8 mouse cellular contexts compared by ENCODE assay signal in the genomic region with DNA sequence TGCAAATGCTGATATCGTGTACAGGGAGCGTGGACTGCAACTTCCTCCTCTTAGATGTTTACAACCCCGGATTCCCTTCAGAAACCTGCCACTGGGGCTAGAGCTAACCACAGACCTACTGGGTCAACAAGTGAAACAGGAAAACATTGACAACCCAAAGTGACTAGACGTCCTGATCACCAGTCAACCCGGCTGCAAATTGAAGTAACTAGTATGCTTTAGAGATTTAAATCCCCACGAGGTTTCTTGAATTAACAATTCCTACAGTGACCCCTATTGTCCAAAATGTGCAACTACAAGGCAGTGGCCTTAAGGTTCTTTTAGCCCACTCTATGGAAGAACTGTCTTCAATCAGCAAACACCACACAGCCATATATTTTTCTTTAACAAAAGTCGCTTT. TPM values are rescaled to one million over a fixed set of nuclear protein-coding genes. Genes with fewer than 3 reads are reported as not detected.
DNase-seq lines count a peak whose midpoint lies in the region; ATAC-seq and TF ChIP-seq lines count a peak whose summit lies in the region.

No protein-coding gene starts in this region.

- H3K36me3 ChIP-seq in heart, adult 2 months (ENCODE audit: control insufficient read depth, insufficient read depth, low read length), result no peaks in the 10 kb centered on the region
- no peaks in the 10 kb centered on the region for H3K36me3 ChIP-seq in kidney, embryonic 15.5 days
- H3K36me3 ChIP-seq in lung, postnatal 0 days (ENCODE audit: insufficient read depth, low read length), result no peaks in the 10 kb centered on the region

- H3K27ac ChIP-seq in heart, adult 2 months, result no peak overlapping the region
- no peak overlapping the region for H3K27ac ChIP-seq in kidney, embryonic 15.5 days
- no peak overlapping the region for H3K27ac ChIP-seq in lung, postnatal 0 days (ENCODE audit: low read length)

- WGBS in heart, adult 2 months, result 11% methylated on average over 7 of the region's 7 CpGs
- 17% methylated on average over 7 of the region's 7 CpGs for WGBS in kidney, embryonic 15.5 days
- WGBS in lung, postnatal 0 days, result 11% methylated on average over 7 of the region's 7 CpGs

- H3K4me3 ChIP-seq in heart, adult 2 months, result no peak overlapping the region
- peak overlapping the region; percentile 15; the same call in 1 of the 2 replicates for H3K4me3 ChIP-seq in kidney, embryonic 15.5 days (replicated peaks)
- no peak overlapping the region for H3K4me3 ChIP-seq in lung, postnatal 0 days (ENCODE audit: low read depth, low read length)

- peak; percentile 36 to 54 for DNase-seq in cerebellum, adult 18-20 months
- DNase-seq in cerebellum, adult 11-12 months, result no peak
- peak; percentile 81 for DNase-seq in A20 (ENCODE audit: low read depth, low spot score)
- DNase-seq in c-Kit-positive CD71-negative TER-119-negative erythroid progenitor cells, embryonic 14.5 days (ENCODE audit: low read depth), result peak; percentile 77
- peak; percentile 39 to 52 for DNase-seq in heart, adult 2 months
- peak; percentile 82 for DNase-seq in lung, postnatal 0 days (ENCODE audit: low spot score)
- DNase-seq in spleen, postnatal 36 days (ENCODE audit: low spot score in 2 of 2), result peak; percentile 24 to 48

- H3K9me3 ChIP-seq in kidney, embryonic 15.5 days (replicated peaks), result no peaks in the 10 kb centered on the region
- no peaks in the 10 kb centered on the region for H3K9me3 ChIP-seq in lung, postnatal 0 days (ENCODE audit: low read length)

- no peak for TF ChIP-seq EP300 in heart, adult 2 months (IDR thresholded peaks at IDR 0.05; ENCODE audit: insufficient read depth, low read depth, low read length)
- no peak for TF ChIP-seq EP300 in lung, postnatal 0 days (IDR thresholded peaks at IDR 0.05)

- intact Hi-C loops in heart, adult 2 months (cut with DNase I), result loop anchor here (1.0 to 5.0 kb wide), 6 partner anchors 44 to 364 kb away; a partner anchor contains a TSS

- 0 out of 2 replicates have a peak overlapping the region, but pooled peaks have one; percentile 60 for H3K9ac ChIP-seq in heart, adult 2 months (ENCODE audit: low read depth, low read length)
- no peak overlapping the region for H3K9ac ChIP-seq in kidney, embryonic 15.5 days
- no peak overlapping the region for H3K9ac ChIP-seq in lung, postnatal 0 days (replicated peaks; ENCODE audit: low read depth)

- H3K4me2 ChIP-seq in kidney, embryonic 15.5 days, result peak overlapping the region; percentile 49
- peak overlapping the region; percentile 27; the same call in 1 of the 2 replicates for H3K4me2 ChIP-seq in lung, postnatal 0 days (replicated peaks; ENCODE audit: low read depth, low read length)

- no peak for ATAC-seq in kidney, embryonic 15.5 days (replicated peaks; ENCODE audit: low FRiP score)
- peak; percentile 19; the same call in 1 of the 2 replicates for ATAC-seq in lung, postnatal 0 days

- no peak for TF ChIP-seq POLR2A in heart, adult 2 months (IDR thresholded peaks at IDR 0.05; ENCODE audit: insufficient read depth, low read depth, low read length)

- no peaks in the 10 kb centered on the region for H3K27me3 ChIP-seq in heart, adult 2 months (ENCODE audit: control insufficient read depth, insufficient read depth, low read length)
- H3K27me3 ChIP-seq in kidney, embryonic 15.5 days, result no peaks in the 10 kb centered on the region
- H3K27me3 ChIP-seq in lung, postnatal 0 days (replicated peaks; ENCODE audit: insufficient read depth, low read length), result no peaks in the 10 kb centered on the region; the same call in 1 of the 2 replicates

- H3K79me2 ChIP-seq in heart, adult 2 months (replicated peaks; ENCODE audit: control insufficient read depth, insufficient read depth, low read length), result no peaks in the 10 kb centered on the region

- TF ChIP-seq CTCF in heart, adult 2 months (IDR thresholded peaks at IDR 0.05), result peak; percentile 99
- peak; percentile 85 for TF ChIP-seq CTCF in lung, postnatal 0 days (IDR thresholded peaks at IDR 0.05)

- no peaks in the 10 kb centered on the region; the same call in 1 of the 2 replicates for H3K4me1 ChIP-seq in heart, adult 2 months (ENCODE audit: control insufficient read depth, insufficient read depth, low read length)
- no peaks in the 10 kb centered on the region for H3K4me1 ChIP-seq in kidney, embryonic 15.5 days
- no peaks in the 10 kb centered on the region for H3K4me1 ChIP-seq in lung, postnatal 0 days (ENCODE audit: insufficient read depth, low read depth, low read length)

RNA-seq across cellular contexts. Expression of a gene that starts 16.7 kb away (rescaled TPM):
- 10 to 100 TPM; 11.7 to 11.9 TPM for total RNA-seq in heart, adult 2 months (2021)
- 17.1 and 24.6 TPM in 2 replicates for polyA plus RNA-seq in heart, adult 2 months (2012; rRNA removed)
- 15.9 and 18.8 TPM in 2 replicates for polyA plus RNA-seq in kidney, embryonic 15.5 days (2015; fragmentation: Nextera tagmentation; extraction: Ambion mirVana)
- polyA plus RNA-seq in lung, postnatal 0 days (2015; fragmentation: Nextera tagmentation; extraction: Ambion mirVana), result 11.2 and 13.4 TPM in 2 replicates

RNA-seq across cellular contexts. Expression of a gene that starts 25.0 kb away (rescaled TPM):
- total RNA-seq in heart, adult 2 months (2021), result 1 to 10 TPM; 4.1 to 4.6 TPM
- 25.9 and 26.3 TPM in 2 replicates for polyA plus RNA-seq in heart, adult 2 months (2012; rRNA removed)
- polyA plus RNA-seq in kidney, embryonic 15.5 days (2015; fragmentation: Nextera tagmentation; extraction: Ambion mirVana), result 59.3 and 66.2 TPM in 2 replicates
- polyA plus RNA-seq in lung, postnatal 0 days (2015; fragmentation: Nextera tagmentation; extraction: Ambion mirVana), result 11.6 and 12.6 TPM in 2 replicates

RNA-seq across cellular contexts. Expression of a gene that starts 31.2 kb away (rescaled TPM):
- total RNA-seq in heart, adult 2 months (2021), result under 1 TPM in 1 of 2 experiments, not detected in 1; 0.11 TPM
- not detected in 2 replicates for polyA plus RNA-seq in heart, adult 2 months (2012; rRNA removed)
- 0.68 and 1.9 TPM in 2 replicates for polyA plus RNA-seq in kidney, embryonic 15.5 days (2015; fragmentation: Nextera tagmentation; extraction: Ambion mirVana)
- polyA plus RNA-seq in lung, postnatal 0 days (2015; fragmentation: Nextera tagmentation; extraction: Ambion mirVana), result 0.33 and 0.45 TPM in 2 replicates

RNA-seq across cellular contexts. Expression of a gene that starts 43.6 kb away (rescaled TPM):
- total RNA-seq in heart, adult 2 months (2021), result 100 to 1,000 TPM; 334 to 410 TPM
- 602 and 658 TPM in 2 replicates for polyA plus RNA-seq in heart, adult 2 months (2012; rRNA removed)
- polyA plus RNA-seq in kidney, embryonic 15.5 days (2015; fragmentation: Nextera tagmentation; extraction: Ambion mirVana), result 75.6 and 93.6 TPM in 2 replicates
- polyA plus RNA-seq in lung, postnatal 0 days (2015; fragmentation: Nextera tagmentation; extraction: Ambion mirVana), result 230 and 249 TPM in 2 replicates
